15 mouse cellular contexts compared by ENCODE assay signal in genomic region chr12:117156256-117156655, GRCm38 (mm10).
DNase-seq lines count a peak whose midpoint lies in the region; ATAC-seq and TF ChIP-seq lines count a peak whose summit lies in the region.
"Had no signal": no experiment of that assay in that cellular context is flagged by ENCODE, and none has a peak within 500 bp of the region (broad histone marks: within the 10 kb centered on the region; RNA-seq: fewer than 3 reads in every experiment).

No protein-coding gene starts in this region.

- H3K27me3 ChIP-seq in hindbrain, embryonic 13.5 days: peaks cover 49% of the 10 kb centered on the region
- no peaks in the 10 kb centered on the region for H3K27me3 ChIP-seq in midbrain, embryonic 13.5 days
- H3K27me3 ChIP-seq in intestine, postnatal 0 days (replicated peaks; ENCODE audit: control insufficient read depth, insufficient read depth, low read length): peaks cover 85% of the 10 kb centered on the region

- H3K9ac ChIP-seq in hindbrain, embryonic 13.5 days: peak overlapping the region; percentile 92
- peak overlapping the region; percentile 99 for H3K9ac ChIP-seq in midbrain, embryonic 13.5 days (replicated peaks)
- no peak overlapping the region for H3K9ac ChIP-seq in intestine, postnatal 0 days (ENCODE audit: low read depth, low read length)
- H3K9ac ChIP-seq: heart, embryonic 12.5 days; lung, embryonic 15.5 days had no signal

- H3K4me2 ChIP-seq in hindbrain, embryonic 13.5 days: peak overlapping the region; percentile 83
- H3K4me2 ChIP-seq in midbrain, embryonic 13.5 days (replicated peaks): peak overlapping the region; percentile 77
- H3K4me2 ChIP-seq in intestine, postnatal 0 days (replicated peaks; ENCODE audit: low read depth): no peak overlapping the region
- H3K4me2 ChIP-seq: heart, embryonic 12.5 days had no signal

- peak overlapping the region; percentile 92 for H3K27ac ChIP-seq in hindbrain, embryonic 13.5 days
- H3K27ac ChIP-seq in midbrain, embryonic 13.5 days: peak overlapping the region; percentile 98
- H3K27ac ChIP-seq in intestine, postnatal 0 days (ENCODE audit: low read depth, low read length): no peak overlapping the region
- H3K27ac ChIP-seq: lung, embryonic 15.5 days had no signal

- peak overlapping the region; percentile 70 for H3K4me3 ChIP-seq in hindbrain, embryonic 13.5 days
- H3K4me3 ChIP-seq in midbrain, embryonic 13.5 days (replicated peaks): peak overlapping the region; percentile 93
- no peak overlapping the region for H3K4me3 ChIP-seq in intestine, postnatal 0 days (ENCODE audit: low read depth, low read length)
- H3K4me3 ChIP-seq: heart, embryonic 12.5 days; lung, embryonic 15.5 days had no signal

- H3K9me3 ChIP-seq in hindbrain, embryonic 13.5 days: no peaks in the 10 kb centered on the region
- H3K9me3 ChIP-seq in midbrain, embryonic 13.5 days: no peaks in the 10 kb centered on the region
- no peaks in the 10 kb centered on the region for H3K9me3 ChIP-seq in intestine, postnatal 0 days (ENCODE audit: control insufficient read depth)
- H3K9me3 ChIP-seq: heart, embryonic 12.5 days; lung, embryonic 15.5 days had no signal

- DNase-seq in retina, embryonic 14.5 days (ENCODE audit: low spot score): peak; percentile 31
- no peak for DNase-seq in retina, postnatal 1 day
- DNase-seq in layer of hippocampus, adult 11-12 months (ENCODE audit: low spot score): no peak
- DNase-seq: cerebellum, adult 11-12 months; gastrocnemius, postnatal 10 days; layer of hippocampus, postnatal 36 days; liver; thymus, adult 2 months had no signal

- H3K4me1 ChIP-seq in hindbrain, embryonic 13.5 days (replicated peaks): peaks cover 91% of the 10 kb centered on the region
- peaks cover 65% of the 10 kb centered on the region for H3K4me1 ChIP-seq in midbrain, embryonic 13.5 days (replicated peaks)
- no peaks in the 10 kb centered on the region for H3K4me1 ChIP-seq in intestine, postnatal 0 days (replicated peaks; ENCODE audit: control insufficient read depth, insufficient read depth, low read length)

- 15% methylated on average over 5 of the region's 5 CpGs for WGBS in hindbrain, embryonic 13.5 days
- under 1% methylated on average over 5 of the region's 5 CpGs for WGBS in midbrain, embryonic 13.5 days
- 43% methylated on average over 5 of the region's 5 CpGs for WGBS in intestine, postnatal 0 days

- no peak for TF ChIP-seq CTCF in intestine, postnatal 0 days (IDR thresholded peaks at IDR 0.05; ENCODE audit: low read depth)

- no peaks in the 10 kb centered on the region for H3K36me3 ChIP-seq in hindbrain, embryonic 13.5 days
- H3K36me3 ChIP-seq in midbrain, embryonic 13.5 days: 0 out of 2 replicates have a peak, but pooled peaks cover 6% of the 10 kb centered on the region
- H3K36me3 ChIP-seq in intestine, postnatal 0 days (ENCODE audit: control insufficient read depth, insufficient read depth): no peaks in the 10 kb centered on the region
- H3K36me3 ChIP-seq: heart, embryonic 12.5 days; lung, embryonic 15.5 days had no signal

- ATAC-seq in hindbrain, embryonic 13.5 days (ENCODE audit: low FRiP score): no peak
- ATAC-seq in midbrain, embryonic 13.5 days: no peak
- no peak for ATAC-seq in cerebellum, adult (ENCODE audit: insufficient number of reproducible peaks, low FRiP score, low TSS enrichment)
- ATAC-seq in intestine, postnatal 0 days: no peak
- ATAC-seq in megakaryocyte, adult 5-6 weeks (ENCODE audit: poor library complexity, severe bottlenecking): no peak
